Mouse (Mus musculus): ENCODE data around the gene Hap1.
"Not testable (repeated sequence)": the region's sequence is repeated elsewhere in the genome, so short reads cannot be mapped to it uniquely, and the experiment has no call there.

The Hap1 gene

DNA sequence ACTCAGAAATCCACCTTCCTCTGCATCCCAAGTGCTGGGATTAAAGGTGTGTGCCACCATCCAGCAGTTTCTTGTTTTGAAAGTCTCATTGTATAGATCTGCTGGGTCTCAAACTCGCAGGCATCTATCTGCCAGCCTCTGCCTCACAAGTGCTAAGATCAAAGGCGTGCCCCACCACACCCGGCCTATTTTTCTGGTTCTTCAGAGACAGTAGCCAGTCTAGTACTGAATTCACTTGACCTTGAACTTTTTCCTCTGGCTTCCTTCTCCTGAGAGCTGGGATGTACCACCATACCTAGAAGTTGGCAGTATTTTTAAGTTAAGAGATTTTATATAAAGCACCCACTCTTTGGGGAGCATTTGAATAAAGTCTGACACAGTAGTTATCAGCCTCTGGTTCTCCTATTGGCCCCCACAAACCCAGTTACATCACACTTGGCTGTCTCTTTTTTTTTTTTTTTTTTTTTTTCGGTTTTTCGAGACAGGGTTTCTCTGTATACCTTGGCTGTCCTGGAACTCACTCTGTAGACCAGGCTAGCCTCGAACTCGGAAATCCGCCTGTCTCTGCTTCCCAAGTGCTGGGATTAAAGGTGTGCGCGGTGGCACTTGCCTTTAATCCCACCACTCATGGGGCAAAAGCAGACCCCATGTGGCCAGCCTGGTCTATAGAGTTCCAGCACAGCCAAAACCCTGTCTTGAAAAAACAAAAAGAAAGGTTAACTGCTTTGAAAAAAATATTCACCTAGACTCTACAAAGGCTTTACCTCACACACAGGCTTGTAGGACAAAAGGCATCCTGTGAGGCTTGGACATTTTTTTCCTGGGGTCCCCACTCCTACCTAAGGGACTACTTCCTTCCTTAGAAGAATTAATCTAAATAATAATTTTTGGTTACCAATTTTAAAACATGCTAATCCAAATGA, 37.1 kb downstream of the Hap1 start:
- no peak for DNase-seq (ENCODE audit: low read depth, low spot score)

DNA sequence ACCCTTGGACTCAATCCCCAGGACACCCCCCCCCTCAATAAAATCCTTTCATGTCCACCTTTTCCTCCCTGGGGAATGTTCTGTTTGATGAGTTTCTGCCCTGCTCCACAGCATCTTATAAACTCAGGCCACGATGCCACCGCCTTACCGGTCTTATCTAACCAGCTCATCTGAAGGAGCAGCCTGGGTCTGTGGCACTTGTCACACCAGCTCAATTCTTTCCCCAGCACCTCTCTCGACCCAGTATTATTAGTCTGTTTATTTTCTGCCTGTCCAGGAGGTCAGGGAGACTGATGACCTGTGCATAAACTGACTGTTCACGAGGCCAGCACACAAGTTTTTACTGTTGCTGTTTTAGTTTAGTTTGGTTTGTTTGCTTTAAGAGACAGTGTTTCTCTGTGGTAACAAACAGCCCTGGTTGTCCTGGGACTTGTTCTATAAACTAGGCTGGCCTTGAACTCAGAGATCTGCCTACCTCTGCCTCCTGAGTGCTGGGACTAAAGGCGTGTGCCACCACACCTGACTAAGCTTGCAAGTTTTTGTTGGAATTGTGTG, 38.0 kb downstream of the Hap1 start:
- no peak for DNase-seq (ENCODE audit: low read depth, low spot score)

DNA sequence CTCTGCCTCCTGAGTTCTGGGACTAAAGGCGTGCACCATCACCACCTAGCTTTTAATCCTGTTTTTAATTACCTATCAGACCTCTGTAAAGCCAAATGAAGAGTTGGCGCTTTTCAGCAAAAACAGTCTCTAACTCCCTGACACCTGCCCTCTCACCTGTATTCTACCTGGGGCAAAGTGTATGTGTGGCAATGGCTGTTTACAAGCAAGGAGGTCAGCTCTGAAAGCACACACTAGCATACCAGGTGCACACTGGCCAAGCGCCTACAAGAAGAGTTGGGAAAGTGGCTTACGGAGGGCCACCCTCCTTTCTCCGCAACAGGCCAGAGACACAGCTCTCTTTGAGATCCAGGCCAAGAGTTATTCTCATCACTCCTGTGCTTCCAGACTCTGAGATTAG, 40.5 kb downstream of the Hap1 start:
- no peak for DNase-seq (ENCODE audit: low read depth, low spot score)

DNA sequence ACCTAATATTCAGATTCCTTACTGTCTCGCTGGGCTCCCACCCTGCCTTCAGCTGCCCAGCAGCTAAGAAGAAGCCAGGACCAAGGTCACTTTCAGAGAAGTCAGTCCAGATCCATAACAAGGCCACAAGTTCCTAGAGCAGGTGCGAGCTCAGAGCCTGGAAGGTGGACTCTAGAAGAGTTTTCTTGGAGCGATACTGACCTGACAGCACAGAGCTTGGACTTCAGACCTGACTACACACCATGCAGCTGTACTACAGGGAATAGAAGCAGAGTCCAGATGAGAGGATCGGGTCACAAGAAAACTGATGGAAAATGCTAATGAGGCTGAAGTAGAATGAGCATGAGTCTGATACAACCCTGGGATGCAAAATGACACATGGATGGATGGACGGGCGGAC, 42.5 kb downstream of the Hap1 start:
- no peak for DNase-seq (ENCODE audit: low read depth, low spot score)

DNA sequence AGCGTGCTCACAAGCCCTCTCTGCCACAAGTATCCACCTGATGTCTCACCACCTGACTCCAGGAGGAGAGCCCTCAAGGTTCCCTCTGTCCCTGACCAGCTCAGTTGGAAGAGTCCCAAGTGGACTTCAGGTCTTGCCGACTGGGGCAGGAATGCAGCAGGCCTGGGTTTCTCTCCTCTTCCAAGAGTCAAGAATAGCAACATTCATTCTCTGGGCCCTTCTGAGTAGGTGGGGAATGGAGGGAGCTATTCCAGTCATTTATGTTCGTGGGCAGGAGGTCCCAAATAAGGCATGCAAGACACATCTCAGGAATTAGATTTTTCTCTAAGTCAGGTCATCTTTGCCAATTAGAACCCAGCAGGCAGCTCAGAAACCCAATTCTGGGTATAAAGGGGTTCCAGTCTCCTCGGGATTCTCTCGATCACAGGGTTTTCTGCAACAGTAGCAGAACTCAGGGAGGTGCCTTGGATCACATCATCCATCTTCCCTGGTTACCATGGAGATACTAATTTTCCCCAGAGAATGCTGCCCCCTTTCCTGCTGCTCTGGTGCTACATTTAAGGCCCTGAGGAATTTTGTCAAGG, 43.7 kb downstream of the Hap1 start:
- no peak for DNase-seq (ENCODE audit: low read depth, low spot score)

DNA sequence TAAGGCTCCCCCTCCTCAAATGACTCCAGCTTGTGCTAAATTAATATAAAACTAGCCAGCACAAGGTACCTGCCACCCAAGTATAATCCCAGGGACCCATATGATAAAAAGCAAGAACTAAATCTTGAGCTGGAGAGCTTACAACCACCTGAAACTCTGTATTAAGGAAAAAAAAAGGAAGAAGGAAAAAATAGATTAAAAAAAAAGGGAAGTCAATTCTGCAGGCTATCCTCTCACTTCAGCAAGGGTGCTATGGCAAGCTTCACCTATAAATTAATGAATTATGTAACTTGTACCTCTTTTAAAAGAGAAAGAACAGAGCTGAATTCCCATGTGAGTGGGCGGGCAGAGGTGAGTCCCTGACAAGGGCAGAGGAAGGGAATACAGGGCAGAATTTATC, 44.3 kb downstream of the Hap1 start:
- DNase-seq (ENCODE audit: low read depth, low spot score): no peak

DNA sequence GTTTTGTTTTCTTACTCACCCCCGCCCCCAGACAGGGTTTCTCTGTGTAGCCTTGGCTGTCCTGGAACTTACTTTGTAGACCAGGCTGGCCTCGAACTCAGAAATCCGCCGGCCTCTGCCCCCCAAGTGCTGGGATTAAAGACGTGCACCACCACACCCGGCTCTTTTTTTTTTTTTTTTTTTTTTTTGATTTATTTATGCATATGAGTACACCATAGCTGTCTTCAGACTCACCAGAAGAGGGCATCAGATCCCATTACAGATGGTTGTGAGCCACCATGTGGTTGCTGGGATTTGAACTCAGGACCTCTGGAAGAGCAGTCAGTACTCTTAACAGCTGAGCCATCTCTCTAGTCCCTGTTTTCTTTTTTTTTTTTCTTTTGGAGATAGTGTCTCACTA, 47.3 kb downstream of the Hap1 start:
- DNase-seq (ENCODE audit: low read depth, low spot score): not testable (repeated sequence)

DNA sequence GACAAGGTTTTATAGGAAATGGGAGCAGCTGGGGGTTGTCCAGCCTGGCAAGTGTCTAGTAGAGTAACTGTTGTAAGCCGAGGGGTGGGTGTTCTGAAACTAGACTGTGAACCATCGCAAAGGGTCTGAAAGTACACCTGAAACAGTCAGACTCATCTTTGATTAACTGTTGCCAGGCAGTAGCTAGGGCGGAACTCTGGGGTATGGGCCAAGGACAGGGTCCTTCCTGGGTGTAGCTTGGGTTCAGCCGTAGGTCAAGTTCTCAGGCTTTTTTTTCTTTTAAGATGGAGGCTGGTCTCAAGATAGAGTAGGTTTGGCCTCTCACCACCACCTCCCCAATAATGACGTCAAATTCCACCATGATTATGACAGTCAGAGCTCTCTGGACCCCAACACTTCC, 48.0 kb downstream of the Hap1 start:
- no peak for DNase-seq (ENCODE audit: low read depth, low spot score)

DNA sequence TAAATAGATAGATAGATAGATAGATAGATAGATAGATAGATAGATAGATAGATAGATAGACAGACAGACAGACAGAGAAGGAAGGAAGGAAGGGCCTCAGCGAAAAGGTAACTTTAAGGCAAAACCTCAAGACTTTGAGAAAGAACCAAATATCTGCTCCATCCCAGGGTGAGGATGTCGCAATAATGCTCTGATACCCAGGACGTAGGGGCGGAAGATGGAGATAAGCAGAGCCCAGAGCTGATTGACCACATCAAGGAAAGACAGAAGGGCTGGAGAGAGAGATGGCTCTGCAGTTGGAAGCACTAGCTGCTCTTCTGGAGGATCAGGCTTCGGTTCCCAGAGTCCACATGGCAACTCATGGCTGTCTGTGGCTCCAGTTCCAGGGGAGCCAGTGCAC, 54.6 kb downstream of the Hap1 start:
- no peak for DNase-seq (ENCODE audit: low read depth, low spot score)

DNA sequence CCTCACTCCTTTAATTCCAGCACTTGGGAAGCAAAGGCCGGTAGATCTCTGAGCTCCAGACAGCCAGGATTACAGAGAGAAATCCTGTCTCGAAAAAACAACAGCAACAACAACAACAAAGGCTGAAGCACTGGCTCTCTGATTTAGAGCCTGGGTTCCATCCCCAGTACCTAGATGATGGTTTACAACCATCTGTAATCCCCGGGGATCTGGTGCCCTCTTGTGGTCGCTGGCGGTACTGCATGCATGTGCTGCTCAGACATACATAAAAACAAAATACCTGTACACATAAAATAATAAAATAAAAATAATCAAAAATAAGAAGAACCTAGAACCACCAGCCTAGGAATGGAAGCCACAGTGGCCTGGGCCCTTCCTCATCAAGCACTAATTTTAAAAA, 55.6 kb downstream of the Hap1 start:
- peak; percentile 49 for DNase-seq (ENCODE audit: low read depth, low spot score)

DNA sequence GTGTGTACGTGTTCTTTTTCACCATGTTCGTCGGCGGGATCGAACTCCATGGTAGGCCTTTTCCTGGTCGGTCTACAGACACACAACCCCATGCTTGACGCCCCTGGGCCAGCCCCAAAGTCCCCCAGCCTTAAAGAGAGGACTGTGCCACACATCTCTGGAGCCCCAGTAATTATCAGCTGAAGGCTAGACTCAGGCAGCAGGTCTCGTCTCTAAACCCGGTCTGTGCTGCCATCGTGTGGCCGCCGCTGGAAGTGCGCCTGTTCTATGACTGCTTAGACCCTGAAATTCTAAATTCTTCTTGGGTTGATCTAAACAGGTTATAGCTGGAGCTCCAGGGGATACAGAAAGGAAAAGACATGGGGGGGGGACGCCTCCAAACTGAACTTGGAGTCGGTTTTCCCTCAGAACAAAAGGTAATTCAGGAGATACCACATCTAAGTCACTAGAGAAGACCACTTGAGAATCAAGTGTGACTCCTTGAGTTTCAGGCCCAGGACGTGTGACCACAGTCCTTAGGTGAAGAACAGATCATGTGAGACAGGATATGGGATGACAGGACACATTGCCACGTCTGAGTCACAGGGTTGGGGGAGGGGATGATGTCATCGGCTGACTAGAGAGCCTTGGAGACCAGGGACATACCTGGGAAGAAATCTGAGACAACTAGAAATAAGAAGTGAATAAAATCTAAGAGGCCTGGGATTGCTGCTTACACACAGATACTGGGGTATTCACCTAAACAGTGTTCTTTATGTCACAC, 57.5 kb downstream of the Hap1 start:
- DNase-seq (ENCODE audit: low read depth, low spot score): peak; percentile 73

DNA sequence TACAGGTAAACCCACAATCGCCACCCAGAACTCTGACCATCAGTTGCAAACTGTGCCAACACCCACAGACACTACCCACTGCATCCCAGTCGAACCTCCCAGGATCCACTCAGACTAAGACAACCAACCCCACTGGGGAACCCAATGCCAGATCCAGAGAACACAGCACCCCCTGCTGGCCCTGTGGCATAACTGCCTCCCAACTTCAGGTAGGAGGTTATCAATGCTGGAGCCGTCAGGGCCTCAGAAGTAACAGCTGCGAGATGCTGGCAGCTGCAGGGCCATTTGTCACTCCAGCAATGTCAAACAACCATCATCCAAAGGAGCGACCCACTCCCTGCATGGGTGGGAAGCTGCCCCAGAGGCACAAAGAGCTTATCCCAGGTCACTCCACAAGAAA, 58.1 kb downstream of the Hap1 start:
- no peak for DNase-seq (ENCODE audit: low read depth, low spot score)

Measured in embryo, embryonic 11.5 days (tissue).